Mouse (Mus musculus) intestine, embryonic 15.5 days (tissue): Measurements from ENCODE around the gene Chrm3. TPM values are rescaled to one million over a fixed set of nuclear protein-coding genes. Genes with fewer than 3 reads are reported as not detected.

ENCODE experiments used
- ATAC-seq: fragments of 200-750 bp; cut with Nextera tagmentation; 2 replicates; pipeline ENCODE4 v1.8.0; 2017; ENCODE audit warnings: moderate TSS enrichment, moderate library complexity
- H3K27ac ChIP-seq: fragments of 300-500 bp; sonication (generic); 2 replicates; pipeline ENCODE4 v1.5.1; 2015; ENCODE audit warnings: mild to moderate bottlenecking, inconsistent platforms
- H3K27me3 ChIP-seq: fragments of 300-500 bp; sonication (generic); replicated peaks from 2 replicates; pipeline ENCODE4 v1.6.1; 2015; ENCODE audit warnings: inconsistent platforms
- H3K36me3 ChIP-seq: fragments of 300-500 bp; sonication (generic); 2 replicates; pipeline ENCODE4 v1.6.1; 2015; ENCODE audit warnings: inconsistent platforms
- H3K4me1 ChIP-seq: fragments of 300-500 bp; sonication (generic); replicated peaks from 2 replicates; pipeline ENCODE4 v1.6.1; 2015; ENCODE audit warnings: inconsistent platforms
- H3K4me2 ChIP-seq: fragments of 300-500 bp; sonication (generic); replicated peaks from 2 replicates; pipeline ENCODE4 v1.6.1; 2015; ENCODE audit warnings: mild to moderate bottlenecking, inconsistent platforms
- H3K4me3 ChIP-seq: fragments of 300-500 bp; sonication (generic); replicated peaks from 2 replicates; pipeline ENCODE4 v1.5.1; 2015; ENCODE audit warnings: inconsistent platforms
- H3K9ac ChIP-seq: fragments of 300-500 bp; sonication (generic); 2 replicates; pipeline ENCODE4 v1.6.1; 2015; ENCODE audit warnings: inconsistent platforms
- H3K9me3 ChIP-seq: fragments of 300-500 bp; sonication (generic); 2 replicates; pipeline ENCODE4 v1.6.1; 2016; ENCODE audit warnings: inconsistent platforms
- WGBS: fragments of 180-500 bp; shearing (Covaris S2); methylation state at CpG from one replicate; pipeline ENCODE4 v1.1.7; 2015; 5-methylcytosine and 5-hydroxymethylcytosine counted together
- polyA plus RNA-seq: library from polyadenylated mRNA; unstranded; fragments of >200 nt; fragmentation: Nextera tagmentation; extraction: Ambion mirVana; gene quantifications from 2 replicates; pipeline ENCODE4 v1.2.1, GENCODE M21; 2015

Gene Chrm3
- polyA plus RNA-seq, 1 experiment from 2014 or later = 1.4 TPM

- H3K9me3 ChIP-seq = no peaks in the 10 kb centered on the region
- no peak for ATAC-seq
- 82% methylated on average over 1 of the region's 1 CpGs for WGBS
- H3K27me3 ChIP-seq = no peaks in the 10 kb centered on the region
- H3K9ac ChIP-seq = no peak overlapping the region
- H3K4me3 ChIP-seq = no peak overlapping the region
- no peaks in the 10 kb centered on the region for H3K36me3 ChIP-seq
- H3K4me2 ChIP-seq = no peak overlapping the region
- no peak overlapping the region for H3K27ac ChIP-seq
- no peaks in the 10 kb centered on the region for H3K4me1 ChIP-seq
Observed at GRCm38 (mm10) chr13:10058993-10059392, 301.7 kb downstream of the Chrm3 start.

GRCm38 (mm10) chr13:10057644-10058198 lies 302.9 kb downstream of the Chrm3 start:
- no peaks in the 10 kb centered on the region for H3K9me3 ChIP-seq
- no peak for ATAC-seq
- no peak overlapping the region for H3K4me3 ChIP-seq
- no peak overlapping the region for H3K4me2 ChIP-seq
- H3K4me1 ChIP-seq = no peaks in the 10 kb centered on the region
- H3K36me3 ChIP-seq = no peaks in the 10 kb centered on the region
- no peak overlapping the region for H3K9ac ChIP-seq
- no peak overlapping the region for H3K27ac ChIP-seq
- WGBS = 62% methylated on average over 2 of the region's 2 CpGs
- no peaks in the 10 kb centered on the region for H3K27me3 ChIP-seq

- H3K9ac ChIP-seq = no peak overlapping the region
- no peak for ATAC-seq
- no peak overlapping the region for H3K4me3 ChIP-seq
- H3K27ac ChIP-seq = no peak overlapping the region
- no peak overlapping the region for H3K4me2 ChIP-seq
- no peaks in the 10 kb centered on the region for H3K27me3 ChIP-seq
- H3K36me3 ChIP-seq = no peaks in the 10 kb centered on the region
- H3K9me3 ChIP-seq = no peaks in the 10 kb centered on the region
- H3K4me1 ChIP-seq = no peaks in the 10 kb centered on the region
Observed at GRCm38 (mm10) chr13:10054086-10054485, 306.6 kb downstream of the Chrm3 start.

GRCm38 (mm10) chr13:10053301-10053889 lies 307.3 kb downstream of the Chrm3 start:
- Histone ChIP-seq H3K27me3 (no peaks in the 10 kb centered on the region), H3K4me2 (no peak overlapping the region), H3K36me3 (no peaks in the 10 kb centered on the region), H3K4me1 (no peaks in the 10 kb centered on the region), H3K27ac (no peak overlapping the region), H3K9me3 (no peaks in the 10 kb centered on the region), H3K9ac (no peak overlapping the region), H3K4me3 (no peak overlapping the region)
- no peak for ATAC-seq
- WGBS = 77% methylated on average over 8 of the region's 8 CpGs

- no peak overlapping the region for H3K4me3 ChIP-seq
- no peak overlapping the region for H3K9ac ChIP-seq
- no peaks in the 10 kb centered on the region for H3K9me3 ChIP-seq
- no peaks in the 10 kb centered on the region for H3K36me3 ChIP-seq
- no peaks in the 10 kb centered on the region for H3K27me3 ChIP-seq
- peak; percentile 91 for ATAC-seq
- H3K4me2 ChIP-seq = no peak overlapping the region; the same call in 1 of the 2 replicates
- no peak overlapping the region for H3K27ac ChIP-seq
- 62% methylated on average over 7 of the region's 7 CpGs for WGBS
- H3K4me1 ChIP-seq = no peaks in the 10 kb centered on the region
Observed at GRCm38 (mm10) chr13:10045651-10046350, 314.8 kb downstream of the Chrm3 start.

- Histone ChIP-seq H3K36me3 (no peaks in the 10 kb centered on the region), H3K27ac (no peak overlapping the region), H3K4me2 (no peak overlapping the region), H3K4me3 (no peak overlapping the region), H3K4me1 (no peaks in the 10 kb centered on the region), H3K9ac (no peak overlapping the region), H3K27me3 (no peaks in the 10 kb centered on the region), H3K9me3 (no peaks in the 10 kb centered on the region)
- WGBS = 52% methylated on average over 4 of the region's 4 CpGs
- ATAC-seq = no peak
Observed at GRCm38 (mm10) chr13:10044084-10044483, 316.6 kb downstream of the Chrm3 start.

GRCm38 (mm10) chr13:10033570-10034399 lies 326.9 kb downstream of the Chrm3 start:
- no peak for ATAC-seq
- Histone ChIP-seq H3K4me2 (no peak overlapping the region), H3K9me3 (no peaks in the 10 kb centered on the region), H3K4me1 (no peaks in the 10 kb centered on the region), H3K27ac (no peak overlapping the region), H3K9ac (no peak overlapping the region), H3K27me3 (no peaks in the 10 kb centered on the region), H3K4me3 (no peak overlapping the region), H3K36me3 (no peaks in the 10 kb centered on the region)
- WGBS = 85% methylated on average over 18 of the region's 18 CpGs

GRCm38 (mm10) chr13:10031547-10031946 lies 329.1 kb downstream of the Chrm3 start:
- 81% methylated on average over 5 of the region's 5 CpGs for WGBS
- no peak overlapping the region for H3K4me2 ChIP-seq
- H3K4me3 ChIP-seq = no peak overlapping the region
- H3K9ac ChIP-seq = no peak overlapping the region
- no peaks in the 10 kb centered on the region for H3K27me3 ChIP-seq
- no peak for ATAC-seq
- H3K9me3 ChIP-seq = no peaks in the 10 kb centered on the region
- H3K4me1 ChIP-seq = no peaks in the 10 kb centered on the region
- H3K27ac ChIP-seq = no peak overlapping the region
- H3K36me3 ChIP-seq = no peaks in the 10 kb centered on the region

- no peak overlapping the region for H3K4me2 ChIP-seq
- H3K4me1 ChIP-seq = no peaks in the 10 kb centered on the region
- no peak overlapping the region for H3K4me3 ChIP-seq
- ATAC-seq = no peak
- H3K9me3 ChIP-seq = no peaks in the 10 kb centered on the region
- no peaks in the 10 kb centered on the region for H3K36me3 ChIP-seq
- no peaks in the 10 kb centered on the region for H3K27me3 ChIP-seq
- WGBS = 90% methylated on average over 6 of the region's 6 CpGs
- H3K27ac ChIP-seq = no peak overlapping the region
- no peak overlapping the region for H3K9ac ChIP-seq
Observed at GRCm38 (mm10) chr13:10029944-10030343, 330.7 kb downstream of the Chrm3 start.

- Histone ChIP-seq H3K4me1 (no peaks in the 10 kb centered on the region), H3K9me3 (no peaks in the 10 kb centered on the region), H3K27ac (no peak overlapping the region), H3K4me2 (no peak overlapping the region), H3K27me3 (no peaks in the 10 kb centered on the region), H3K4me3 (no peak overlapping the region), H3K9ac (no peak overlapping the region), H3K36me3 (no peaks in the 10 kb centered on the region)
- 72% methylated on average over 3 of the region's 3 CpGs for WGBS
- no peak for ATAC-seq
Observed at GRCm38 (mm10) chr13:10025134-10025533, 335.5 kb downstream of the Chrm3 start.

GRCm38 (mm10) chr13:10023112-10023511 lies 337.5 kb downstream of the Chrm3 start:
- no peaks in the 10 kb centered on the region for H3K36me3 ChIP-seq
- H3K9ac ChIP-seq = no peak overlapping the region
- no peak overlapping the region for H3K4me3 ChIP-seq
- ATAC-seq = no peak
- no peaks in the 10 kb centered on the region for H3K27me3 ChIP-seq
- H3K9me3 ChIP-seq = no peaks in the 10 kb centered on the region
- H3K4me1 ChIP-seq = no peaks in the 10 kb centered on the region
- no peak overlapping the region for H3K4me2 ChIP-seq
- H3K27ac ChIP-seq = no peak overlapping the region
- WGBS = 83% methylated on average over 2 of the region's 2 CpGs

- 43% methylated on average over 1 of the region's 1 CpGs for WGBS
Observed at GRCm38 (mm10) chr13:10019252-10019651, 341.4 kb downstream of the Chrm3 start.

More at GRCm38 (mm10) chr13:10019252-10019651, 341.4 kb downstream of the Chrm3 start:
- no peak overlapping the region for H3K27ac ChIP-seq
- H3K4me1 ChIP-seq = no peaks in the 10 kb centered on the region
- no peak overlapping the region for H3K4me3 ChIP-seq
- no peaks in the 10 kb centered on the region for H3K27me3 ChIP-seq
- no peaks in the 10 kb centered on the region for H3K9me3 ChIP-seq
- no peak overlapping the region for H3K4me2 ChIP-seq
- H3K9ac ChIP-seq = no peak overlapping the region
- no peak for ATAC-seq
- H3K36me3 ChIP-seq = no peaks in the 10 kb centered on the region
